Mouse (Mus musculus): ENCODE data around the gene Ubxn1.
"Not testable (repeated sequence)": the region's sequence is repeated elsewhere in the genome, so short reads cannot be mapped to it uniquely, and the experiment has no call there.

Ubxn1 gene

GRCm38 (mm10) chr19:8871267-8872186 lies at the start of gene Ubxn1:
Ubxn1 (plus strand) TSS chr19:8871496.
- DNase-seq (ENCODE audit: low spot score in 2 of 2) = peak; percentile 89 to 96

- DNase-seq (ENCODE audit: low spot score in 2 of 2) = no peak
Measured at GRCm38 (mm10) chr19:8822696-8823095, 48.6 kb upstream of the Ubxn1 start.

GRCm38 (mm10) chr19:8829660-8830059 lies 41.6 kb upstream of the Ubxn1 start, which contains the start of gene AC129217.1:
AC129217.1 (plus strand) TSS chr19:8829773.
- DNase-seq (ENCODE audit: low spot score in 2 of 2) = no peak

GRCm38 (mm10) chr19:8830664-8831063 lies 40.6 kb upstream of the Ubxn1 start:
- no peak for DNase-seq (ENCODE audit: low spot score in 2 of 2)

- DNase-seq (ENCODE audit: low spot score in 2 of 2) = no peak
Measured at GRCm38 (mm10) chr19:8831262-8831661, 40.0 kb upstream of the Ubxn1 start.

GRCm38 (mm10) chr19:8832971-8833370 lies 38.3 kb upstream of the Ubxn1 start:
- no peak for DNase-seq (ENCODE audit: low spot score in 2 of 2)

GRCm38 (mm10) chr19:8836327-8836726 lies 35.0 kb upstream of the Ubxn1 start:
- not testable (repeated sequence) for DNase-seq (ENCODE audit: low spot score in 2 of 2)

- peak; percentile 86 to 89 for DNase-seq (ENCODE audit: low spot score in 2 of 2)
Measured at GRCm38 (mm10) chr19:8837251-8837791, 34.0 kb upstream of the Ubxn1 start, which contains the start of gene Bscl2. Bscl2 (plus strand) TSS chr19:8837467.

GRCm38 (mm10) chr19:8838041-8838730 lies 33.1 kb upstream of the Ubxn1 start:
- DNase-seq (ENCODE audit: low spot score in 2 of 2) = peak in 1 of 2 experiments; percentile 50

- no peak for DNase-seq (ENCODE audit: low spot score in 2 of 2)
Measured at GRCm38 (mm10) chr19:8839103-8839907, 32.0 kb upstream of the Ubxn1 start, which contains the start of gene Gng3. Gng3 (minus strand) TSS chr19:8839194.

GRCm38 (mm10) chr19:8839908-8840791 lies 31.1 kb upstream of the Ubxn1 start:
- peak; percentile 70 to 85 for DNase-seq (ENCODE audit: low spot score in 2 of 2)

GRCm38 (mm10) chr19:8841012-8841411 lies 30.3 kb upstream of the Ubxn1 start:
- DNase-seq (ENCODE audit: low spot score in 2 of 2) = no peak

GRCm38 (mm10) chr19:8842961-8843360 lies 28.3 kb upstream of the Ubxn1 start:
- DNase-seq (ENCODE audit: low spot score in 2 of 2) = no peak

GRCm38 (mm10) chr19:8844371-8845129 lies 26.7 kb upstream of the Ubxn1 start:
- DNase-seq (ENCODE audit: low spot score in 2 of 2) = peak; percentile 63 to 91

GRCm38 (mm10) chr19:8848356-8848755 lies 22.9 kb upstream of the Ubxn1 start:
- no peak for DNase-seq (ENCODE audit: low spot score in 2 of 2)

GRCm38 (mm10) chr19:8850402-8850901 lies 20.8 kb upstream of the Ubxn1 start, which contains the start of gene Lrrn4cl:
Lrrn4cl (plus strand) TSS chr19:8850768.
- no peak for DNase-seq (ENCODE audit: low spot score in 2 of 2)

GRCm38 (mm10) chr19:8851639-8852038 lies 19.7 kb upstream of the Ubxn1 start:
- no peak for DNase-seq (ENCODE audit: low spot score in 2 of 2)

- no peak for DNase-seq (ENCODE audit: low spot score in 2 of 2)
Measured at GRCm38 (mm10) chr19:8852236-8852928, 18.9 kb upstream of the Ubxn1 start.

- DNase-seq (ENCODE audit: low spot score in 2 of 2) = no peak
Measured at GRCm38 (mm10) chr19:8853117-8853516, 18.2 kb upstream of the Ubxn1 start.
